Mouse (Mus musculus) thymus, adult 2 months (tissue): Measurements from ENCODE around the gene Gimap8. TPM values are rescaled to one million over a fixed set of nuclear protein-coding genes. Genes with fewer than 3 reads are reported as not detected.
A peak's percentile ranks its signal among the peaks of the same experiment; 100 is the strongest.

Experiments used
- DNase-seq: peaks from one replicate; pipeline ENCODE4 v3.0.0; 2021
- H3K27ac ChIP-seq: fragments of 200-500 bp; 2 replicates; pipeline ENCODE4 v1.5.1; 2012; ENCODE audit warnings: low read length, control low read depth; ENCODE audit not compliant: control insufficient read depth, insufficient read depth
- H3K27me3 ChIP-seq: fragments of 200-500 bp; 2 replicates; pipeline ENCODE4 v1.6.1; 2012; ENCODE audit warnings: mild to moderate bottlenecking, low read length, moderate library complexity, mixed read lengths; ENCODE audit not compliant: control insufficient read depth, insufficient read depth
- H3K36me3 ChIP-seq: fragments of 200-500 bp; 2 replicates; pipeline ENCODE4 v1.6.1; 2012; ENCODE audit warnings: mild to moderate bottlenecking, low read length, moderate library complexity; ENCODE audit not compliant: control insufficient read depth, insufficient read depth
- H3K4me1 ChIP-seq: fragments of 200-500 bp; replicated peaks from 2 replicates; pipeline ENCODE4 v1.6.1; 2012; ENCODE audit warnings: low read length; ENCODE audit not compliant: control insufficient read depth, insufficient read depth
- H3K4me3 ChIP-seq: fragments of 200-500 bp; 2 replicates; pipeline ENCODE4 v1.5.1; 2012; ENCODE audit warnings: mild to moderate bottlenecking, low read length, control low read depth, moderate library complexity; ENCODE audit not compliant: control insufficient read depth, insufficient read depth
- CTCF ChIP-seq: fragments of 200-500 bp; IDR thresholded peaks from 2 replicates; pipeline ENCODE4 v1.5.1; 2012; ENCODE audit warnings: mild to moderate bottlenecking, control low read depth, low read length, moderate library complexity, borderline replicate concordance; ENCODE audit not compliant: control insufficient read depth, poor library complexity, insufficient read depth; ENCODE audit errors: extremely low read depth
- POLR2A ChIP-seq: fragments of 200-500 bp; IDR thresholded peaks from 2 replicates; pipeline ENCODE4 v1.6.1; 2012; ENCODE audit warnings: mild to moderate bottlenecking, low read length, control low read depth, moderate library complexity; ENCODE audit not compliant: control insufficient read depth, poor library complexity, insufficient read depth; ENCODE audit errors: extremely low read depth
- WGBS: fragments of 180-500 bp; shearing (Covaris S2); methylation state at CpG from one replicate; pipeline ENCODE4 v1.1.7; 2018; 5-methylcytosine and 5-hydroxymethylcytosine counted together
- polyA plus RNA-seq: library from polyadenylated mRNA; depleted of rRNA; stranded (reverse); fragments of >200 nt; gene quantifications from 2 replicates; pipeline ENCODE4 v1.2.3, GENCODE M21; 2012

Gene Gimap8
- polyA plus RNA-seq, 1 experiment, result 29.8 TPM

GRCm38 (mm10) chr6:48626984-48627383 is 20.1 kb upstream of the Gimap8 start:
- Histone ChIP-seq H3K4me1 (peaks cover 22% of the 10 kb centered on the region), H3K4me3 (peak overlapping the region; percentile 44), H3K27ac (no peak overlapping the region), H3K27me3 (no peaks in the 10 kb centered on the region), H3K36me3 (no peaks in the 10 kb centered on the region)
- no peak for TF ChIP-seq CTCF
- TF ChIP-seq POLR2A, result no peak
- 1% methylated on average over 32 of the region's 32 CpGs for WGBS
- peak; percentile 42 for DNase-seq

- Histone ChIP-seq H3K27ac (no peak overlapping the region), H3K36me3 (no peaks in the 10 kb centered on the region), H3K4me3 (no peak overlapping the region), H3K4me1 (peaks cover 22% of the 10 kb centered on the region), H3K27me3 (no peaks in the 10 kb centered on the region)
- TF ChIP-seq POLR2A (no peak), CTCF (no peak)
- DNase-seq, result no peak
- 19% methylated on average over 7 of the region's 7 CpGs for WGBS
Observed at GRCm38 (mm10) chr6:48627511-48627924, 19.5 kb upstream of the Gimap8 start.

- H3K4me3 ChIP-seq, result no peak overlapping the region
- 72% methylated on average over 3 of the region's 3 CpGs for WGBS
- H3K27me3 ChIP-seq, result no peaks in the 10 kb centered on the region
Observed at GRCm38 (mm10) chr6:48628377-48628776, 18.7 kb upstream of the Gimap8 start.

DNA sequence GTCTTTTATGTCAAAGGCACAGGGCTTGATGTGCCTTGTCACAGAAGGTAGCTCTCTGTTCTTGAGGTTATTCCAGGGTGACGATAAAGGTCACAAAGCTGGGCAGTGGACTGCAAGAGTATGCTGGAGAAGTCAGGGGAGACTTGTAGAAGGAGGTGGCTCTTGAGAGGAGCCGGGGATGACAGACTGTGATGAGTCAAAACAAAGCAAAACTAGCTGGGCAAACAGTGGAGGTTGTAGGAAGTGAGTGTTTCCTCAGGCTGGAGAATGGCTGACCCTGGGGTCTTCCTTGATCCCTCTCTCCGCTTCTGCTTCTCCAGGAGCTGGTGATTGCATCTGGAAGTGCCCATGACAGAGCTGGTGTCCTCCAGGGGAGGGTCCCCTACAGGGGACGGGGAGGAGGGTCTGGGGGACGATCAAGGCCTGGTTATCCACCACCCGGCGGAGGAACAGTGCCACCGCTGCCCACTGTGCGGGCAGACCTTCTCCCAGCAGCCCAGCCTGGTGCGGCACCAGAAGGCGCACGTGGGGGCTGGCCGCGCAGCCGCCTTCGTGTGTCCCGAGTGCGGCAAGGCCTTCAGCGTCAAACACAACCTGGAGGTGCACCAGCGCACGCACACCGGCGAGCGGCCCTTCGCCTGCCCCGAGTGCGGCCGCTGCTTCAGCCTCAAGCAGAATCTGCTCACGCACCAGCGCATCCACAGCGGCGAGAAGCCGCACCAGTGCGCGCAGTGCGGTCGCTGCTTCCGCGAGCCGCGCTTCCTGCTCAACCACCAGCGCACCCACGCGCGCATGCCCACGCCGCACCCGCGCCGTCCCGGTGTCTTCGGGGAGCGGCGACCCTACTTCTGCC is 18.0 kb upstream of the Gimap8 start:
- WGBS, result 14% methylated on average over 54 of the region's 54 CpGs
- Histone ChIP-seq H3K36me3 (no peaks in the 10 kb centered on the region), H3K4me3 (peak overlapping the region; percentile 42), H3K4me1 (peaks cover 22% of the 10 kb centered on the region), H3K27ac (no peak overlapping the region), H3K27me3 (no peaks in the 10 kb centered on the region)
- peak; percentile 32 for DNase-seq
- 0 out of 2 replicates have a peak, but pooled peaks have one; percentile 26 for TF ChIP-seq CTCF
- TF ChIP-seq POLR2A, result no peak

More at GRCm38 (mm10) chr6:48628377-48628776, 18.7 kb upstream of the Gimap8 start:
- no peaks in the 10 kb centered on the region for H3K36me3 ChIP-seq
- TF ChIP-seq CTCF, result no peak
- no peak for TF ChIP-seq POLR2A
- peaks cover 22% of the 10 kb centered on the region for H3K4me1 ChIP-seq
- DNase-seq, result no peak
- H3K27ac ChIP-seq, result no peak overlapping the region

DNA sequence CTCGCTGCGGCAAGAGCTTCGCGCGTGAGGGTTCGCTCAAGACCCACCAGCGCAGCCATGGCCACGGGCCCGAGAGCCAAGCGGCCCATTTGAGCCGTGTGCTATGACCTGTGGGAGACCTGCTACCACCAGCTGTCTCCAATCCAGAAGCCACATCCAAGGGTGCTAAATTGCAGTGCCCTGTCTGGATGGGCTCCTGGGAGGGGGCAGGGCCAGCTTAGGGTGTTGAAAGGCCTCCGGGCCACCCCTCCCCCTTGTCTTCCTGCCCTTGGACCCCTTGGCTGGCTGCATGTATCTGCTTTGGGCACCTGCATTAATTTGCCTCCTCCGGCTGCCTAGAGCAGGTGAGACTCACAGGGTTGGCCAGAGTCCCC is 17.4 kb upstream of the Gimap8 start:
- H3K27ac ChIP-seq, result no peak overlapping the region
- H3K27me3 ChIP-seq, result no peaks in the 10 kb centered on the region
- H3K36me3 ChIP-seq, result no peaks in the 10 kb centered on the region
- no peak for TF ChIP-seq POLR2A
- no peak for TF ChIP-seq CTCF
- WGBS, result 19% methylated on average over 13 of the region's 13 CpGs
- H3K4me3 ChIP-seq, result peak overlapping the region; percentile 42
- DNase-seq, result no peak
- H3K4me1 ChIP-seq, result peaks cover 22% of the 10 kb centered on the region

DNA sequence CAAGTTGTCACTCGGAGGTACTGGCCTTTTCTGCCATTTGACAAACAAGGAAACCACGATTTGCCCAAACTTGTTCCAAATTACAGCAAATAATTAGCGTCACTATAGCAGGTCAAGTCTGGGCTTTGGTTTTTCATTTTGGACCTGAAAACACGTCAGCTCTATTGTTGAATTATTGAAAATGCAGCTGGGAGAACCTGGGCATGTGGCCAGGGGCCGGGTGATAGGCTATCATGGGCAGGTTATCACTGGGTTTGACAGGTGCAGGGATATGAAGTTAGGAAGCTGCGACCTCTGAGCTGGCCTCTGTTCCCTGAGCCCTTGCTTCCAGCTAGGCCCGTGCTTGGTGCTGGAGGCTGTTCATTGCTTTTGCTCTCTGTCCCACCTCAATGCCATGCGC is 16.2 kb upstream of the Gimap8 start:
- Histone ChIP-seq H3K4me3 (no peak overlapping the region), H3K27ac (no peak overlapping the region), H3K27me3 (no peaks in the 10 kb centered on the region), H3K36me3 (no peaks in the 10 kb centered on the region), H3K4me1 (peaks cover 22% of the 10 kb centered on the region)
- no peak for DNase-seq
- TF ChIP-seq POLR2A, result no peak
- TF ChIP-seq CTCF, result no peak
- 95% methylated on average over 8 of the region's 8 CpGs for WGBS

GRCm38 (mm10) chr6:48635105-48635504 is 11.9 kb upstream of the Gimap8 start:
- no peak overlapping the region for H3K4me3 ChIP-seq
- H3K27me3 ChIP-seq, result no peaks in the 10 kb centered on the region
- no peak for DNase-seq
- no peaks in the 10 kb centered on the region for H3K36me3 ChIP-seq
- WGBS, result 96% methylated on average over 2 of the region's 2 CpGs
- no peaks in the 10 kb centered on the region for H3K4me1 ChIP-seq
- no peak overlapping the region for H3K27ac ChIP-seq
- TF ChIP-seq CTCF, result no peak
- TF ChIP-seq POLR2A, result no peak
